Mouse (Mus musculus) erythroblast, embryonic 14.5 days (primary cell): ENCODE results near the gene 8030411F24Rik.

Experiments used
- GATA1 ChIP-seq: IDR thresholded peaks from 2 replicates; pipeline ENCODE4 v1.6.1; 2012; ENCODE audit warnings: low read length, inconsistent platforms, mixed read lengths
- TAL1 ChIP-seq: IDR thresholded peaks from 3 replicates; pipeline ENCODE4 v1.6.1; 2012; ENCODE audit warnings: low read length, inconsistent platforms, mixed read lengths

DNA sequence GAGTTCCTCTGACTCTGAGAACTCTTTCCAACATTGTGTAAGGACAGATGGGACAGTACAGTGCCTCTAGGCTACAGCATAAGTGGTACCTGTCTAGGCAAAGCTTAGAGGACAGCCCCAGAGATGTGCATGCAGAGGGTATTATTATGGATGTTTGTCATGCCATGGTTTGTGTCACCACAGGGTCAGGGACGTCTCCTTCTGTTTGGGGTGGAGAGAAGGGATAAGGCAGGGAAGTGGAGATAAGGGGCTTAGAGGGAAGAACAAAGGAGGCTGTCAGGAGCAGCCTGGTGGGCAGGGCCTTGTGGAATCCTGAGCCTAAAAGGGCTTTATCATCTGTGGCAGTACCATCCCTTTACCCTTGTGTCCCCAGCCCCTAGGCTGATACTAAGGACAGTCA lies at the start of gene 8030411F24Rik:
- TF ChIP-seq TAL1 (no peak), GATA1 (no peak)
